Mouse (Mus musculus) liver, embryonic 13.5 days (tissue): ENCODE data around the gene Crbn. TPM values are rescaled to one million over a fixed set of nuclear protein-coding genes. Genes with fewer than 3 reads are reported as not detected.

Experiments used
- ATAC-seq: fragments of 200-750 bp; cut with Nextera tagmentation; 2 replicates; pipeline ENCODE4 v1.8.0; 2017; ENCODE audit warnings: low read depth, mild to moderate bottlenecking, moderate number of reproducible peaks, moderate library complexity
- DNase-seq: peaks from one replicate; pipeline ENCODE4 v3.0.0; 2022
- H3K27ac ChIP-seq: fragments of 300-500 bp; sonication (generic); 2 replicates; pipeline ENCODE4 v1.5.1; 2015; ENCODE audit warnings: moderate library complexity, mild to moderate bottlenecking, inconsistent platforms
- H3K27me3 ChIP-seq: fragments of 300-500 bp; sonication (generic); 2 replicates; pipeline ENCODE4 v1.6.1; 2015; ENCODE audit warnings: mild to moderate bottlenecking, inconsistent platforms
- H3K36me3 ChIP-seq: fragments of 300-500 bp; sonication (generic); 2 replicates; pipeline ENCODE4 v1.6.1; 2015; ENCODE audit warnings: mild to moderate bottlenecking, inconsistent platforms
- H3K4me1 ChIP-seq: fragments of 300-500 bp; sonication (generic); replicated peaks from 2 replicates; pipeline ENCODE4 v1.6.1; 2015; ENCODE audit warnings: inconsistent platforms
- H3K4me2 ChIP-seq: fragments of 300-500 bp; sonication (generic); 2 replicates; pipeline ENCODE4 v1.6.1; 2015; ENCODE audit warnings: inconsistent platforms, mild to moderate bottlenecking, moderate library complexity
- H3K4me3 ChIP-seq: fragments of 300-500 bp; sonication (generic); replicated peaks from 2 replicates; pipeline ENCODE4 v1.5.1; 2015; ENCODE audit warnings: mild to moderate bottlenecking, inconsistent platforms
- H3K9ac ChIP-seq: fragments of 300-500 bp; sonication (generic); 2 replicates; pipeline ENCODE4 v1.6.1; 2015; ENCODE audit warnings: mild to moderate bottlenecking, inconsistent platforms
- H3K9me3 ChIP-seq: fragments of 300-500 bp; sonication (generic); replicated peaks from 2 replicates; pipeline ENCODE4 v1.6.1; 2016; ENCODE audit warnings: inconsistent platforms
- WGBS: fragments of 180-500 bp; shearing (Covaris S2); methylation state at CpG from one replicate; pipeline ENCODE4 v1.1.7; 2015; ENCODE audit not compliant: insufficient replicate concordance; 5-methylcytosine and 5-hydroxymethylcytosine counted together
- polyA plus RNA-seq: library from polyadenylated mRNA; unstranded; fragments of >200 nt; fragmentation: Nextera tagmentation; extraction: Ambion mirVana; gene quantifications from 2 replicates; pipeline ENCODE4 v1.2.1, GENCODE M21; 2015

Gene Crbn
- polyA plus RNA-seq, 1 experiment from 2014 or later: 21.4 TPM

DNA sequence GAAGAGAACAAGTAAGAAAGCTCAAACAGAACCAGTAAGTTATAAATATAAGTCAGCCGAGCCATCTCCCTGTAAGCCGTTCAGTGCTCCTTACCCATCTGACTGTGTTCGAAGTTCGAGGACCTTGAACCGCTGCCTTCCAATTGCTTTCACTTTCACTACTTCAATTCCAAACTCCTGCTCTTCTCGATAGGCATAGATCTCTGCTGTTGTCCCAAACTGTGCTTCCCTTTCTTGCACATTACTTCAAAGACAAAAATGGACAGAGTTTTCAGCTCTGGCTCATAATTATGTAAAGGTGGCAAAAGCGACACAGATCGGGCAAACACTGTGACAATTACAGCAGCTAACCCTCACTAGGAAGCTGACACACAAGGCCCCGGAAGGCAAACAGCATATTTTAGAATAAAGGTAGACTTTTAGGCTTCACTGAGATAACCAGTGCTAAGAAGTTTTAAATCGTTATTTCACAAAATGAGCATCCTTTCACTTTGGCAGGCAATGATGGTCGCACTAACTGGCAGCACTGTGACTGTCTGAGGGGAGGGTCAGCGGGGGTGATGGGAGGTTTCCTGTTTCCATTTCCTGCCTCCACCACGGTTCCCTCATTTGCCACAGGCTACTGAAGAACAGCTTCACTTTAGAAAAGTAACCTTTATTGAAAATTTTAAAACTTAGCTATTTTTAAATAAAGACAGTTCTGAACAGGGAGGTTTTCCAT is 5.6 kb downstream of the Crbn start:
- H3K36me3 ChIP-seq: peaks cover 32% of the 10 kb centered on the region
- no peaks in the 10 kb centered on the region for H3K9me3 ChIP-seq
- DNase-seq (no peak), ATAC-seq (no peak)
- H3K27me3 ChIP-seq: no peaks in the 10 kb centered on the region
- H3K4me1 ChIP-seq: peaks cover 15% of the 10 kb centered on the region
- no peak overlapping the region for H3K4me2 ChIP-seq
- no peak overlapping the region for H3K9ac ChIP-seq
- no peak overlapping the region for H3K4me3 ChIP-seq
- H3K27ac ChIP-seq: no peak overlapping the region
- WGBS: 64% methylated on average over 13 of the region's 13 CpGs

DNA sequence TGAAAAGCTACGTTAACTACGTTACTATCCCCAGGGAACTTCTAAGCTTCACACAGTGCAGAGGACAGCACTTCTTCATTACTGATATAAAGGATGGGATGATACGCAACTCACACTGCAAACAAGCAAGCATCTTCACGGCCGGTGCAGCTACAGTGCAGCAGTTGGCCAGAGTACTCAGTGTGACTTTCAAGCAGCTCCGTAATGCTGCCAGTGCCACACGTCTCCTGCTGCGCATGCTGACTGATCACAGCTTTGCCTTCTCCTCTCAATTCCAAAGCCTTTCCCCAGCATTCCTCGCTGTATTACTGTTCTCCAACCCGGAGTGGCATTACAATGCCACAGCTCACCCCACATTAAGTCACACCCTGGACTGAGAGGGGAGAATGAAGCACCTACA is 6.3 kb downstream of the Crbn start:
- Histone ChIP-seq H3K4me1 (peaks cover 8% of the 10 kb centered on the region), H3K36me3 (peaks cover 32% of the 10 kb centered on the region), H3K27ac (no peak overlapping the region), H3K27me3 (no peaks in the 10 kb centered on the region), H3K4me3 (no peak overlapping the region), H3K4me2 (no peak overlapping the region), H3K9ac (no peak overlapping the region), H3K9me3 (no peaks in the 10 kb centered on the region)
- ATAC-seq: no peak
- 90% methylated on average over 10 of the region's 10 CpGs for WGBS
- DNase-seq: no peak

DNA sequence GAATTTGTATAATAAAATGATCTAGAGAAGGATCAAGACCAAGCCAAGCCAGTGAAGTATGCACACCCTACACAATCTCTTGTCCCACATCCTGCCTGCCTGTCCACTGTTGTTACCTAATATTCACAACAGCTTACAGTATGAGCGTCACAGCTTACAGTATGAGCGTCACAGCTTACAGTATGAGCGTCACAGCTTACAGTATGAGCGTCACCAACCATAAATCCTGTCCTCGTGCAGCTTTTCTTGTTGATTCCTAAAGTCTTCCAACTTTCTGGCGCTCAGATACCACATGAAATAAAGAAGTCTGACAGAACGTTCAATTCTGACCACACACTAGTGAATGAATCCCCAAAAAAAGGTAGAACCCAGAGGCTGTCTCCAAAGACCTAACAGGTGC is 6.8 kb downstream of the Crbn start:
- ATAC-seq (no peak), DNase-seq (no peak)
- H3K4me2 ChIP-seq: no peak overlapping the region
- 85% methylated on average over 7 of the region's 7 CpGs for WGBS
- H3K36me3 ChIP-seq: peaks cover 36% of the 10 kb centered on the region
- H3K27me3 ChIP-seq: no peaks in the 10 kb centered on the region
- no peak overlapping the region for H3K27ac ChIP-seq
- H3K9ac ChIP-seq: no peak overlapping the region
- no peak overlapping the region for H3K4me3 ChIP-seq
- no peaks in the 10 kb centered on the region for H3K9me3 ChIP-seq
- peaks cover 4% of the 10 kb centered on the region; the same call in 1 of the 2 replicates for H3K4me1 ChIP-seq

DNA sequence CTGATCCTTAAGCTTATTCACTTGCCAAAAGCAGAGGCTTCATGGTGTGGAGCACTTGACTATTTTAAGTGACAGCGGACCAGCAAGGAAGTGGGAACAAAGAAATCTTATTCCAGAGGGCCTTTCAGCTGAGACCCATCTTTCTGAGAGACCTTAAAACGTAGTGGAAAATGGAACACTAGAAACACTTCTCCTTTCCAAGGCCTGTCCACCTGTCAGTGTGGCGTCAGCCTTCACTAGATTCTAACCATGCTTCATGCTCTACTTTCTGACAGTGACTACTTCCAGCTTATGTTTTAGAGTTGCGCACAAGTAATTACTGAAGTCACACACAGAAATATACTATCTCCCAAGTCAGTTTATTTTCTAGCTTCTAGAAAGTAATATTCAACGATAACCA is 7.4 kb downstream of the Crbn start:
- WGBS: 84% methylated on average over 5 of the region's 5 CpGs
- H3K4me2 ChIP-seq: no peak overlapping the region
- H3K4me3 ChIP-seq: no peak overlapping the region
- H3K27me3 ChIP-seq: no peaks in the 10 kb centered on the region
- no peak overlapping the region for H3K9ac ChIP-seq
- no peak overlapping the region for H3K27ac ChIP-seq
- DNase-seq: no peak
- no peak for ATAC-seq
- 0 out of 2 replicates have a peak, but pooled peaks cover 4% of the 10 kb centered on the region for H3K4me1 ChIP-seq
- H3K9me3 ChIP-seq: no peaks in the 10 kb centered on the region
- peaks cover 37% of the 10 kb centered on the region for H3K36me3 ChIP-seq

DNA sequence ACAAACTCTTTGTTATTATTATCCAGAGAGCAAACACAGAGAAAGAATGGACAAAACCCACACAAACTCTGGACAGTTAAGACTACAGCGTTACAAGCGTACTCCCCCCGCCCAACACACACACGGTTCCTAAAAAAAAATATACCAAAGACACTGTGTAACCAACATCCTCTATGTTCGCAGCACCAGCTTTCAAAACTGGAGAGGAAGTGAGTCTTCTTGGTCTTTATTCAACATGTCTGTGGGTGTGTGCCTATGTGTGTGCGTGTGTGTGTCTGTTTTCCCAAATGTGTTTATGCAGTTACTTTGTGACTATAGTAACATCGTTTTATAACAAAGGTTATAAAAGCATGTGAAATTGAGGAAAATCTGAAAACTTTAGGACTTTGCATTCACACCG is 8.4 kb downstream of the Crbn start:
- Histone ChIP-seq H3K4me3 (no peak overlapping the region), H3K36me3 (peaks cover 37% of the 10 kb centered on the region)

DNA sequence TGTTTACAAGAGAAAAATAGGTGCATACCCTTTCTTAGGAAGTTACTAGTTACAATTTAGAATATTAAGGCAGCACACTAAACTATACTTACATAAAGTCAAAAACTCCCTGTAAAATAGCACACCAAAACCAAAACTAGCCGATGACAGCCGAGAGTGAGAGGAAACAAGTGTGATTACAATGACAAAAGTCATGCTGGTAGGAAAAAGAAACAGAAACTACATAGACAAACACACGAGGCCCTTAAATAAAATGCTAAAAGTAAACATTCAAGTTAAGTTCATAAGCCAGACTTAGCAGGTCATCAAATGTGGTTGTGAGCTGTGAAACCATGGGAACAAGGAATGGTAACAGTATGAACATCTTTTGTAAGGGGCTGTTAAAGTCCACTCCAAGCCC is 12.7 kb downstream of the Crbn start:
- H3K27me3 ChIP-seq: no peaks in the 10 kb centered on the region
- no peak overlapping the region for H3K9ac ChIP-seq
- DNase-seq: no peak
- 85% methylated on average over 3 of the region's 3 CpGs for WGBS
- H3K4me1 ChIP-seq: no peaks in the 10 kb centered on the region
- H3K4me3 ChIP-seq: no peak overlapping the region
- no peak overlapping the region for H3K27ac ChIP-seq
- no peak for ATAC-seq
- H3K36me3 ChIP-seq: peaks cover 31% of the 10 kb centered on the region
- no peak overlapping the region for H3K4me2 ChIP-seq
- H3K9me3 ChIP-seq: no peaks in the 10 kb centered on the region

More for the DNA sequence above, 8.4 kb downstream of the Crbn start:
- no peaks in the 10 kb centered on the region for H3K9me3 ChIP-seq
- H3K4me1 ChIP-seq: 0 out of 2 replicates have a peak, but pooled peaks cover 2% of the 10 kb centered on the region
- H3K4me2 ChIP-seq: no peak overlapping the region
- WGBS: 77% methylated on average over 8 of the region's 8 CpGs
- H3K27ac ChIP-seq: no peak overlapping the region
- no peaks in the 10 kb centered on the region for H3K27me3 ChIP-seq
- no peak for ATAC-seq
- no peak overlapping the region for H3K9ac ChIP-seq
- DNase-seq: no peak

DNA sequence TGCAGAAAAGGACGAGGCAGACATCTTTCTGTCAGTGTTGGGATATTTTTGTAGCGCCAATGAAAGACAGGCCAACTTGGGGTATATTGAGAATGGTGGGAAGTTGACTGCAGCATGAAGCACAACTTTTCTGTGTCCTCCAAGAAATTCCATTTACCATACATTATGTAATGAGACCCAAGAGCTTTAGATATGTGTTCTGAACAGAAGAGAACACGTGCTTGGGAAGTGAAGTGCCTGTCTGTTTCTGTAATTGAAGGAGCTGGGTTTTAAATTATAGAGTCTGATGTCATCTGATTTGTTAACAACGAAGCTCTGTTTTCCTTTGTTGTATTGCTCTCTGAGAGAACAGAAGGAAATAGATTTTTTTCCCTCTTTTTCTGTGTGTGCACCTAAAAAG is 29.8 kb downstream of the Crbn start:
- Histone ChIP-seq H3K36me3 (peaks cover 32% of the 10 kb centered on the region), H3K4me2 (peak overlapping the region; percentile 92), H3K9me3 (no peaks in the 10 kb centered on the region), H3K4me1 (peaks cover 12% of the 10 kb centered on the region), H3K27me3 (no peaks in the 10 kb centered on the region), H3K27ac (no peak overlapping the region), H3K9ac (peak overlapping the region; percentile 82), H3K4me3 (peak overlapping the region; percentile 84)
- DNase-seq: no peak
- no peak for ATAC-seq
- WGBS: 31% methylated on average over 4 of the region's 4 CpGs

DNA sequence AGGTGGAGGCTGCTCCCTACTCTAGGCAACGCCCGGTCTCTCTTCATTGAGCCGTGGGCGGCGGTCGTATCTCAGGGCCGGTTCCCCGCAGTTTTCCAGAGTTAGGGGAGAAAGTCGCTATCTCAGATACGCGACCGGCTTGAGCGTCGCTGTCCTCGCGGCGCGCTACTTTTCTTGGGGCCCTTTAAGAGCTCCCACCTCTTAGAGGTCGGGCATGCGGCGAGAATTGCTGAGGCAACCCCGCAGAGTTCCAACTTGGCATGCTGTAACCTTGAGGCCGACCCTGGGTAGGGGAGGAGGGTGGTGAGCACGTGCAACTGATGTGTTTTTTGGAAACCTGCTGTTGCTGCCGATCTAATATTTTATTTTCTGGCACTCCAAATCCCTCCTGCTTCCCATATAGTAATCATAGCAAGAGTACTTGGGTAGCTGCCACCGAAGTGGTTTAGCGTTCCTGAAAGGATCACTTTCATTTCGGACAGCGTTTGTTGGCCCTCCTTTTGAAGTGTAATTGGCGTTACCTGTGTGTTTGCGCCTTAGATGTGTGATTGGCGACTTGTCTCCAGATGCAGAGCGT is 30.5 kb downstream of the Crbn start:
- Histone ChIP-seq H3K27me3 (no peaks in the 10 kb centered on the region), H3K9me3 (no peaks in the 10 kb centered on the region), H3K4me1 (peaks cover 12% of the 10 kb centered on the region), H3K36me3 (peaks cover 29% of the 10 kb centered on the region), H3K4me2 (peak overlapping the region; percentile 92), H3K4me3 (peak overlapping the region; percentile 84), H3K9ac (peak overlapping the region; percentile 82), H3K27ac (peak overlapping the region; percentile 78)
- DNase-seq: no peak
- ATAC-seq: peak; percentile 76; the same call in 1 of the 2 replicates
- under 1% methylated on average over 33 of the region's 33 CpGs for WGBS

DNA sequence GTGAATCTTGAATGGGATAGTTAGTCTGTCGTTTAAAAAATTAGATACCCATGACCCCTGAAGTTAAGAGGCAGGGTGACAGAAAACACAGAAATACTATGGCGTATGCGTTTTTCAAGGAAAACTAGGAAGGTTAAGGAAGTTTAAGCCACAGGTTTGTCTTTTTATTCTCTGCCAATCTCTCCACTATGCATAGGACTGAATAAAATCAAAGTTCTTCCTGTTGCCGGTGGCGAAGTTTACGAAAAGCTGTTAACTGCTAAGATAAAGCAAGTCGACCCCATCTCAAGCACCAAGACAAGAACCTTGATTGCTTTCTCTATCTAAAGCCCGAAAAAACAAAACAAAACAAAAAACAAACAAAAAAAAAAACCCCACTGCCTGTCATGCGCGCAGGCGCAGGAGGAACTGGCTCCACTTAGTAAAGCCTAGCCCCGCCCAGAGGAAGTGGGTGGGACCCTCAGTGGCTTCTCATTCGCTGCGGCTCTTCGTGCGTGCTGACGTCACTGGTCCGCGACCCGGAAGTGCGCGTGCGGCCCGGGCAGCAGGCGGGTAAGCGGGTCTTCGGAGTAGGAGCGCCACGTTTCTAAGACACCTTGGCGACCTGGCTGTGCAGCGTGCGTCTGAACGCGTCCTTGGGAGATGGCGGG is 31.1 kb downstream of the Crbn start, which contains the start of gene Trnt1:
Gene Trnt1 (plus strand): TSS at position 481 of the 650 bp plus-strand sequence.
- H3K27ac ChIP-seq: peak within 1 kb of the TSS; percentile 78
- H3K9ac ChIP-seq: peak within 1 kb of the TSS; percentile 82
- 5% methylated on average over 35 of the region's 35 CpGs for WGBS

DNA sequence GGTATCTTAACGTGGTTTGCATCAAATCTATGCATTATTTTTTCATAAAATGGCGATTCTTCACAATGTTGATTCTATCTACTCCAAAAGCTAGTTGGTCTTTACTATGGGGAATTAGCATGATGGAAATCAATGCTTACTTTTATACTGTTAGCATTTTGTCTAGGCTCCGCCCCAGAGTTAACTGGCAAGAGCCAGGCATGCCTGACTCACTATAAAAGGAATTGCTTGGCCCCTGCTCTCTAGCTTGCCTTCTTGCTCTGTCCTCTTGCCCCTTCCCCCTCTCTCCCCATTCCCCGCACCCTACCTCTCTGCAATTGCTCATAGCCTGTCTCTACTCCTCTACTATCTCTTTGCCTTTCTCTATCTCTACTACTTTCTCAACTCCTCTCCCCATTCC is 33.1 kb downstream of the Crbn start:
- H3K4me1 ChIP-seq: peaks cover 14% of the 10 kb centered on the region
- no peak overlapping the region for H3K27ac ChIP-seq
- no peak overlapping the region for H3K4me2 ChIP-seq
- no peaks in the 10 kb centered on the region for H3K27me3 ChIP-seq
- peaks cover 6% of the 10 kb centered on the region for H3K36me3 ChIP-seq
- no peak overlapping the region for H3K9ac ChIP-seq
- ATAC-seq: no peak
- DNase-seq: no peak
- no peaks in the 10 kb centered on the region for H3K9me3 ChIP-seq
- H3K4me3 ChIP-seq: no peak overlapping the region
- WGBS: 62% methylated on average over 4 of the region's 4 CpGs

More for the DNA sequence above, 31.1 kb downstream of the Crbn start, which contains the start of gene Trnt1:
- peak within 1 kb of the TSS; percentile 84 for H3K4me3 ChIP-seq
- DNase-seq: peak; percentile 94
- ATAC-seq: peak; percentile 100
- peak within 1 kb of the TSS; percentile 92 for H3K4me2 ChIP-seq
- peaks cover 12% of the 10 kb centered on the region for H3K4me1 ChIP-seq
- peaks cover 25% of the 10 kb centered on the region for H3K36me3 ChIP-seq
- no peaks in the 10 kb centered on the region for H3K9me3 ChIP-seq
- H3K27me3 ChIP-seq: no peaks in the 10 kb centered on the region

DNA sequence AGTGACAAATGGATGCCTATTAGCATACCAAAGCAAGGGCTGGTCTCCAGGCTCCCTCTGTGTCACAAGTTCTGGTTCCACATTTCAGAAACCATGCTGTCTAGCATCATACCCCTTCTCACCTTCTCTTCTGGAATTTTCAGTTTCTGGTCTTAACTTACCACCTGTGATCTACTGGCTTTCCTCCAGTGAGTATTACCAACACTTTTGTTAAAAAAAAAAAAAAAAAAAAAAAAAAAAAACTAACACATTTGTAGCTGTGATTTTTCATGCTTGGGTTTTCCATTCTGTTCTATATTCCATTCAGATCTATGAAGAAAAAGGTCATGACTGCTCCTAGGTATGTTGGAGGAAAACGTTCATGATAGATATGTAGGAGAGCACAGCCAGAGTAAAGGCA is 34.0 kb downstream of the Crbn start:
- H3K4me3 ChIP-seq: no peak overlapping the region
- ATAC-seq (no peak), DNase-seq (no peak)
- H3K27me3 ChIP-seq: no peaks in the 10 kb centered on the region
- H3K9me3 ChIP-seq: no peaks in the 10 kb centered on the region
- H3K4me2 ChIP-seq: no peak overlapping the region
- H3K36me3 ChIP-seq: no peaks in the 10 kb centered on the region
- H3K9ac ChIP-seq: no peak overlapping the region
- no peak overlapping the region for H3K27ac ChIP-seq
- WGBS: 49% methylated on average over 1 of the region's 1 CpGs
- H3K4me1 ChIP-seq: peaks cover 22% of the 10 kb centered on the region
